Comparison of ENCODE assay signal across 29 mouse cellular contexts in genomic region chr11:101823210-101823609, GRCm38 (mm10). TPM values are rescaled to one million over a fixed set of nuclear protein-coding genes. Genes with fewer than 3 reads are reported as not detected.
"Had no signal": no experiment of that assay in that cellular context is flagged by ENCODE, and none has a peak within 500 bp of the region (broad histone marks: within the 10 kb centered on the region; RNA-seq: fewer than 3 reads in every experiment).

No protein-coding gene starts in this region.

- ATAC-seq: hindbrain, embryonic 16.5 days; inflammation-experienced regulatory T-cells, adult 6 months; intestine, embryonic 15.5 days; intestine, postnatal 0 days had no signal

- H3K27me3 ChIP-seq: heart, embryonic 12.5 days; hindbrain, embryonic 12.5 days; intestine, embryonic 15.5 days; limb, embryonic 12.5 days; limb, embryonic 15.5 days; liver, embryonic 13.5 days; liver, embryonic 15.5 days had no signal

- H3K27ac ChIP-seq: gastrocnemius, adult 2 months; heart, embryonic 10.5 days; hindbrain, embryonic 10.5 days; hindbrain, embryonic 12.5 days; hindbrain, embryonic 14.5 days; intestine, embryonic 15.5 days; kidney, postnatal 0 days; limb, embryonic 12.5 days; limb, embryonic 15.5 days; liver, embryonic 13.5 days; liver, embryonic 15.5 days had no signal

- H3K36me3 ChIP-seq: heart, embryonic 10.5 days; heart, embryonic 12.5 days; hindbrain, embryonic 10.5 days; hindbrain, embryonic 12.5 days; intestine, embryonic 15.5 days; limb, embryonic 12.5 days; limb, embryonic 15.5 days; liver, embryonic 13.5 days; liver, embryonic 15.5 days had no signal

- H3K9ac ChIP-seq: heart, embryonic 12.5 days; hindbrain, embryonic 12.5 days; hindbrain, embryonic 14.5 days; intestine, embryonic 15.5 days; limb, embryonic 12.5 days; limb, embryonic 15.5 days; liver, embryonic 13.5 days; liver, embryonic 15.5 days had no signal

- H3K9me3 ChIP-seq: heart, embryonic 10.5 days; hindbrain, embryonic 10.5 days; hindbrain, embryonic 12.5 days; intestine, embryonic 15.5 days; limb, embryonic 15.5 days; liver, embryonic 13.5 days; liver, embryonic 15.5 days had no signal

- H3K4me2 ChIP-seq: heart, embryonic 12.5 days; hindbrain, embryonic 12.5 days; hindbrain, embryonic 14.5 days; intestine, embryonic 15.5 days; limb, embryonic 12.5 days; limb, embryonic 15.5 days; liver, embryonic 11.5 days; liver, embryonic 13.5 days; liver, embryonic 15.5 days had no signal

- H3K4me3 ChIP-seq: gastrocnemius, adult 2 months; heart, embryonic 10.5 days; heart, embryonic 12.5 days; hindbrain, embryonic 10.5 days; hindbrain, embryonic 12.5 days; intestine, embryonic 15.5 days; limb, embryonic 12.5 days; limb, embryonic 15.5 days; liver, embryonic 13.5 days; liver, embryonic 15.5 days had no signal

- DNase-seq: gastrocnemius, adult 2 months; gastrocnemius, postnatal 10 days; gastrocnemius, postnatal 25 days; heart, adult 18-20 months; heart, postnatal 10 days; heart, postnatal 4 days; kidney, adult 18-20 months; kidney, adult 8-10 months; kidney, postnatal 14 days; kidney, postnatal 36 days; layer of hippocampus, adult 9-11 months; layer of hippocampus, postnatal 36 days; left cerebral cortex, postnatal 4 days; liver, embryonic 13.5 days had no signal

- H3K4me1 ChIP-seq: hindbrain, embryonic 12.5 days; liver, embryonic 13.5 days; liver, embryonic 15.5 days had no signal

RNA-seq across cellular contexts. Expression of gene Etv4, which starts 38.0 kb away (rescaled TPM):
- total RNA-seq: granulocyte monocyte progenitor cell, adult 5-6 weeks had no signal
